Mouse (Mus musculus): ENCODE results near the gene Trim11.

DNA sequence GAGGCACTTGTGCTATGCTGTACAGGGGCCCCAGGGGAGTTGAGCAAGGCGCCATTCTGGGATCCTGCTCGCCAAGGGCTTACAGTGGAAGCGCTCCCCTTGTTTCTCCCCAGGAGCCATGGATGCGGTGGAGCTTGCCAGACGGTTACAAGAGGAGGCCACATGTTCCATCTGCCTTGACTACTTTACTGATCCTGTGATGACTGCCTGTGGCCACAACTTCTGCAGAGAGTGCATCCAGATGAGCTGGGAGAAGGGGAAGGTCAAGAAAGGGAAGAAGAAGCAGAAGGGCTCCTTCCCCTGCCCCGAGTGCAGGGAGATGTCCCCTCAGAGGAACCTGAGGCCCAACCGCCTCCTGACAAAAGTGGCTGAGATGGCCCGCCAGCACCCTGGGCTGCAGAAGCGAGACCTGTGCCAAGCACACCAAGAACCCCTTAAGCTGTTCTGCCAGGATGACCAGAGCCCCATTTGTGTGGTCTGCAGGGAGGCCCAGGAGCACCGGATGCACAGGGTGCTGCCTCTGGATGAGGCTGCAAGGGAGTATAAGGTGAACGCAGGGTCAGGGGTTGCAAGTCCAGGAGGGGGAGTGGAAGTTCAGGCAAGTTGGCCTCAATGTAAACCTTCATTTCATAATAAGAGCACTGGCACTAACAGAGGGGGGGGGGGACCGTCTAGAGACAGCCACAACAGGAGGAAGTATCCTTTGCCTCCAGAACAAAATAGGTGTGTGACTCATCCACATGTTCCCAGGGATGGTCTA lies 12.7 kb upstream of the Trim11 start:
- TF ChIP-seq ZNF384 (IDR thresholded peaks at IDR 0.05; ENCODE audit: low read depth, low read length), result no peak
- TF ChIP-seq ZC3H11A (IDR thresholded peaks at IDR 0.05; ENCODE audit: borderline replicate concordance, low read depth, low read length), result peak; percentile 24; the same call in 1 of the 2 replicates
- no peak for TF ChIP-seq CHD2 (IDR thresholded peaks at IDR 0.05; ENCODE audit: low read depth, low read length)
- TF ChIP-seq HCFC1 (IDR thresholded peaks at IDR 0.05; ENCODE audit: borderline replicate concordance, insufficient read depth, low read length), result 0 out of 2 replicates have a peak, but pooled peaks have one; percentile 21

Measured in ES-E14 (cell line).